Mouse (Mus musculus) forebrain, postnatal 0 days (tissue): ENCODE measurements at regions not wholly inside any gene's neighbourhood (a gene's known extent, or its start where the extent isn't known, plus 50 kb on each side); places are given as distances from the start of the nearest gene placed in this dataset.

Experiments used
- ATAC-seq: fragments of 200-750 bp; cut with Nextera tagmentation; 2 replicates; pipeline ENCODE4 v1.8.0; 2017; ENCODE audit warnings: mild to moderate bottlenecking, moderate library complexity
- DNase-seq: peaks from one replicate; pipeline ENCODE4 v3.0.0-alpha.2; 2015
- H3K27ac ChIP-seq: fragments of 300-500 bp; sonication (generic); 2 replicates; pipeline ENCODE4 v1.5.1; 2014; ENCODE audit warnings: low read depth, mild to moderate bottlenecking, antibody characterized with exemption, low read length, moderate library complexity, mixed read lengths
- H3K27me3 ChIP-seq: fragments of 300-500 bp; sonication (generic); 2 replicates; pipeline ENCODE4 v1.6.1; 2014; ENCODE audit warnings: mild to moderate bottlenecking, low read length, mixed read lengths; ENCODE audit not compliant: insufficient read depth
- H3K36me3 ChIP-seq: fragments of 300-500 bp; sonication (generic); 2 replicates; pipeline ENCODE4 v1.6.1; 2014; ENCODE audit warnings: mild to moderate bottlenecking, moderate library complexity; ENCODE audit not compliant: insufficient read depth
- H3K4me1 ChIP-seq: fragments of 300-500 bp; sonication (generic); 2 replicates; pipeline ENCODE4 v1.6.1; 2014; ENCODE audit warnings: antibody characterized with exemption; ENCODE audit not compliant: insufficient read depth
- H3K4me2 ChIP-seq: fragments of 300-500 bp; sonication (generic); 2 replicates; pipeline ENCODE4 v1.6.1; 2014; ENCODE audit warnings: low read depth, mild to moderate bottlenecking, moderate library complexity
- H3K4me3 ChIP-seq: fragments of 300-500 bp; sonication (generic); 2 replicates; pipeline ENCODE4 v1.5.1; 2014; ENCODE audit warnings: low read depth, low read length, mixed read lengths
- H3K9ac ChIP-seq: fragments of 300-500 bp; sonication (generic); 2 replicates; pipeline ENCODE4 v1.6.1; 2014; ENCODE audit warnings: mild to moderate bottlenecking
- H3K9me3 ChIP-seq: fragments of 300-500 bp; sonication (generic); 2 replicates; pipeline ENCODE4 v1.6.1; 2016; ENCODE audit warnings: low read length
- CTCF ChIP-seq: sonication (generic); IDR thresholded peaks from 2 replicates; pipeline ENCODE4 v1.5.1; 2016; ENCODE audit warnings: antibody characterized with exemption, control low read depth, low read depth
- WGBS: fragments of 180-500 bp; shearing (Covaris S2); extraction: QIAGEN DNeasy Blood & Tissue Kit; methylation state at CpG from one replicate; pipeline ENCODE4 v1.1.7; 2014; 5-methylcytosine and 5-hydroxymethylcytosine counted together

DNA sequence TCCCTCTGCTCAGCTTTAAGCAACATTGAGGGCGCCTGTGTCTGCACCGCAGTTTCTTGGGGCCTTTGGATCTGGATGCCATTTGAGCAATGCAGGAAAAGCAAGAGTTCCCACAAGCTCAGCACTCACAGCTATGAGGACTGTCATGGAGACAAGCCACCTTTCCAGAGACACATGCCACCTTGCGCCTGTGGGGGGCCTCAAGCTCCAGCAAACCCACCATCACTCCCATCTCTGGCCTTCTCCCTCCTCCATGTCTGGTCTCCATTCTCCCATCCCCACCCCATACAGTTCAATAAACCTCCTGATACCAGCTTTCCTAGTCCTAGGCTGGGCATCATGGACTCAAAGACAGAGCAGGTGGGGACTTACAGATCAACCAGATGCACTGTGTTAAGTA, 97.8 kb downstream of the Wdr11 start:
- no peak overlapping the region for H3K4me3 ChIP-seq
- DNase-seq, result no peak
- H3K9me3 ChIP-seq, result no peaks in the 10 kb centered on the region
- TF ChIP-seq CTCF, result no peak
- no peak overlapping the region for H3K9ac ChIP-seq
- no peak overlapping the region for H3K27ac ChIP-seq
- no peak overlapping the region for H3K4me2 ChIP-seq
- H3K4me1 ChIP-seq, result no peaks in the 10 kb centered on the region
- no peaks in the 10 kb centered on the region; the same call in 1 of the 2 replicates for H3K27me3 ChIP-seq
- no peaks in the 10 kb centered on the region for H3K36me3 ChIP-seq
- WGBS, result 96% methylated on average over 3 of the region's 3 CpGs
- no peak for ATAC-seq

DNA sequence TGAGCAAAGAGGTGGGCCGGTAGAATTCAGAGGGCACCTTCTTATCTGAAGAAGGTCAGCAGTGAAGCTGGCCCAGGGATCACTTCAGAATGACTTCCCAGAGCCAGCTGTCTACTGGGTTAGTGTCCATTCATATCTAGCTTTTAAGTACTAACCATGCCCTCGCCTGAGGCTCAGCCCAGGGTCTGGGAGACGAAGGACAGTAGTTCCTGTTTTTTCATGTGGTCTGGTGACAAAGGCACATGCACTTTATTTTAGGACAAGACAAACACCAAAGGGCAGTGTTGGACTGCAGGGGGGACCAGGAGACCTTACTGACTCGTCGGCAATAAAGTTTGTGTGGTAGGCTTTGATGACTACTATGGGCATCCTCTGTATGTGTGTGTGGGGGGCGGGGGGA, 99.2 kb downstream of the Wdr11 start:
- H3K4me1 ChIP-seq, result no peaks in the 10 kb centered on the region
- H3K27ac ChIP-seq, result no peak overlapping the region
- WGBS, result 87% methylated on average over 6 of the region's 6 CpGs
- no peak for TF ChIP-seq CTCF
- no peaks in the 10 kb centered on the region; the same call in 1 of the 2 replicates for H3K27me3 ChIP-seq
- no peaks in the 10 kb centered on the region for H3K36me3 ChIP-seq
- DNase-seq (no peak), ATAC-seq (no peak)
- no peak overlapping the region for H3K4me2 ChIP-seq
- H3K9me3 ChIP-seq, result no peaks in the 10 kb centered on the region
- no peak overlapping the region for H3K4me3 ChIP-seq
- H3K9ac ChIP-seq, result no peak overlapping the region

DNA sequence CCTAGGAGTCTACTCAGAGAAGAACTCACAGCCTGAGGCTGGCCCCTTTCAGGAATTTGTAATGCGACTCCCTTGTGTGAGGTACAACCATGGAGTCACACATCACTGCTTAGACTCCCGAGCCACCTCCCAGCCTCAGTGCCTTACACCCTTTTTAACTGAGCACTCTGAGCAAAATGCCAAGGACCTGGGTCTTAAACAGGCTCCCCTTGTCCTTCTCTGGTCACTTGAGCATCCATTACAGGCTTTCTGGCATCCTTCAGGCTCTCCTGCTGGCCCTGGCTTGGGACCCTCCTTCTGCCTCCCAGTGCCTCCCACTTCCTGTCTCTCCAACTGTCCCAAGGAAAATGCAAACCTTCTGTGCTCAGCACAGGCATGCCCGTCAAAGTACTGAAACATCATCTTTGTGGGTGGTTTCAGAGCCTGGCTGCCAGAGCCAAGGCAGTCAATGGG, 100.0 kb downstream of the Wdr11 start:
- Histone ChIP-seq H3K9me3 (no peaks in the 10 kb centered on the region), H3K4me3 (no peak overlapping the region), H3K4me2 (no peak overlapping the region), H3K27me3 (no peaks in the 10 kb centered on the region; the same call in 1 of the 2 replicates), H3K4me1 (no peaks in the 10 kb centered on the region), H3K36me3 (no peaks in the 10 kb centered on the region), H3K9ac (no peak overlapping the region), H3K27ac (no peak overlapping the region)
- DNase-seq (peak; percentile 13), ATAC-seq (peak; percentile 29)
- 33% methylated on average over 3 of the region's 3 CpGs for WGBS
- TF ChIP-seq CTCF, result no peak

GRCm38 (mm10) chr7:129693635-129694034, 102.0 kb downstream of the Wdr11 start:
- ATAC-seq, result no peak
- H3K27ac ChIP-seq, result no peak overlapping the region
- H3K9ac ChIP-seq, result no peak overlapping the region
- H3K36me3 ChIP-seq, result no peaks in the 10 kb centered on the region
- no peaks in the 10 kb centered on the region for H3K4me1 ChIP-seq
- H3K4me3 ChIP-seq, result no peak overlapping the region
- no peak overlapping the region for H3K4me2 ChIP-seq
- 87% methylated on average over 9 of the region's 9 CpGs for WGBS
- no peaks in the 10 kb centered on the region; the same call in 1 of the 2 replicates for H3K27me3 ChIP-seq
- no peak for TF ChIP-seq CTCF
- no peak for DNase-seq
- H3K9me3 ChIP-seq, result no peaks in the 10 kb centered on the region

DNA sequence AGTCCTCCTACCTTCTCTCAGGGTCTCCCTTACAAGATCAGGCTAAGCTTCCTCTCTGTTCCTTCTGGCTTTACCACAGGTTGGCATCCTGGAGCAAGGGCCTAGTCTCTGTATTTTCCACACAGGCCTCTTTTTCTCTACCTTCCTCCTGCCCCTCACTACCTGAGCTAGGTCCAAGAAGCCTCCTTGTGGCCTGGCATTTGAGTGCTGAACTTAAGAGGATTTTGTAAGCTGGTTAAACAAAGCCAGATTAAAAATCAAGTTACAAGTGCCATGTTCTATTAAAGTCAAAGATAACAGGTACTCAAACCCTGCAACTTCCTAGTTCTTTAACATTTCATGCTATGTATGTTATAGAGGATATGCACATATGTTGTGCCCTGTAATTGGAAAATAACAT, 102.5 kb downstream of the Wdr11 start:
- Histone ChIP-seq H3K9me3 (no peaks in the 10 kb centered on the region), H3K27me3 (no peaks in the 10 kb centered on the region), H3K27ac (no peak overlapping the region), H3K4me3 (no peak overlapping the region), H3K9ac (no peak overlapping the region), H3K4me2 (no peak overlapping the region), H3K4me1 (no peaks in the 10 kb centered on the region), H3K36me3 (no peaks in the 10 kb centered on the region)
- DNase-seq (no peak), ATAC-seq (no peak)
- TF ChIP-seq CTCF, result no peak

DNA sequence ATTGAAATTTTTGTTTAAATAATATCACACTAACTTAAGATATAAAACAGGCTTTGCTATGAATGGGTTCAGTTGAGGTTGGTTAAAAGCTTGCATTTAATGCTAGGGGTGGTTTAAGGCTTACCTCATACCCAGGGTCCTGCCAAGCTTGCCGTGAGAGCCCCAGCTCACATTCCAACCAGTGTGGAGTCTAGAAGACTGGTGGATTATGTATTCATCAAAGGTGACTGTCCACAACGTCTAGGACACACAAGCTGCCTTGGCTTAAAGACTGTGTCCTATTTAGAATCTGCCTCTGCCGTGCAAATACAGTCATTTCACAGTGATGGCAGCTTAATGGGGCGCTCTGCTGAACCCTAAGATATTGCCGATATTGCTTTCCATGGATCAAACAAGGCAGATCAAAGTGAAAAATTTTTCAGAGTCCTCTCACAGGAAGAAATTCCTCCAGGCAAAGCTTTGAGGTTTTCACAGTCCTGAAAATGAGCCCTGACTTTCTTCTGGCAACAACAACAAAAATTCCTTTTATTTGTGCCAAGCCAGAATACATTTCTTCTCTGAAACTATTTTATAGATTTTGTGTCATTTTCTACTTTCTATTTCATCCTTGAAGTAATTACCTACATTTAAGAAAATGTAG, 108.4 kb downstream of the Wdr11 start:
- no peak for TF ChIP-seq CTCF
- Histone ChIP-seq H3K4me3 (no peak overlapping the region), H3K4me1 (no peaks in the 10 kb centered on the region), H3K4me2 (no peak overlapping the region), H3K27me3 (no peaks in the 10 kb centered on the region), H3K36me3 (no peaks in the 10 kb centered on the region), H3K27ac (no peak overlapping the region), H3K9ac (no peak overlapping the region), H3K9me3 (no peaks in the 10 kb centered on the region)
- DNase-seq, result no peak
- 54% methylated on average over 5 of the region's 5 CpGs for WGBS
- ATAC-seq, result no peak

DNA sequence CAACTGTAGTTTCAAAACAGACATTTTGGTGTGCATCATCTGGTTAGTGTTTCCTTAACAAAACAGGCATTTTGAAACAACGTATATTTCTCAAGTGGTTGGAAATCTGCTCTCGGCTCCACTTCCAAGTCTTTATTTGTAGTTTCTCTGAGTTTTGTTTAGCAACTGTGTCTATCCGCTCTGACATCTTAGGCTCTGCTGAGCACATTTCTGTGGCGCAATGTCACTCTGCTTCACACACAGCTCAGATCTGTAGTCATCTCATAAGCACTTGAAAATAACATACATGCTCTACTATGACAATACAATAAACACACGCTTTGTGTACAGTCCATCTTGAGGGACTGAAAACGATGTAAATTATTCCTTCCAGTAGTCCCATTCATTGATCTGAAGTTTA, 135.9 kb downstream of the Wdr11 start:
- WGBS, result 87% methylated on average over 6 of the region's 6 CpGs
- DNase-seq (no peak), ATAC-seq (no peak)
- no peaks in the 10 kb centered on the region for H3K4me1 ChIP-seq
- H3K9me3 ChIP-seq, result no peaks in the 10 kb centered on the region
- H3K4me3 ChIP-seq, result no peak overlapping the region
- H3K27ac ChIP-seq, result no peak overlapping the region
- H3K9ac ChIP-seq, result no peak overlapping the region
- H3K36me3 ChIP-seq, result no peaks in the 10 kb centered on the region
- no peak overlapping the region for H3K4me2 ChIP-seq
- H3K27me3 ChIP-seq, result no peaks in the 10 kb centered on the region
- no peak for TF ChIP-seq CTCF
